Comparison of ENCODE assay signal across 7 mouse cellular contexts in the genomic region with DNA sequence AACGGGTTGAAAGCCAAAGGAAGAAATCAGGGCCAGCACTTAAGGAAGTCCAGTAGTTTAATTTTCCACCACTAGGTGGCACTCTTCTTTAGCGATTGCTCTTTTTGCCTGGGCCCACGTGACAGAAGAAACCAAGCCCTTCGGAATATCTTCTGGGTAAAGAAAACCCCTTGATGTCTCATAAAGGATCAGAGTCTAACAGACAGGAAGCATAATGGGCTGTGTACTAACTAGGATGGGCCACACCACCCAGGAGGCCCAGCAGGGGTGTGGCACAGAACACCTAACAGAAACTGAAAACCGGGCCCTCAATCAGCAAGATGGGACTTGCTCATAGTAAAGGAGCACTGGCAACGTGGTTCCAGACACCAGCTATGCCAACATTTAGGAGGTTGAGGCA. TPM values are rescaled to one million over a fixed set of nuclear protein-coding genes. Genes with fewer than 3 reads are reported as not detected.
DNase-seq lines count a peak whose midpoint lies in the region; ATAC-seq and TF ChIP-seq lines count a peak whose summit lies in the region.

No protein-coding gene starts in this region.

- peak overlapping the region; percentile 33 for H3K4me2 ChIP-seq in embryonic facial prominence, embryonic 14.5 days (ENCODE audit: low read depth, low read length)
- H3K4me2 ChIP-seq in lung, embryonic 16.5 days (ENCODE audit: low read depth, low read length), result peak overlapping the region; percentile 35

- peak; percentile 56 for DNase-seq in ES-E14 (ENCODE audit: low read depth, low spot score)
- peak; percentile 74 for DNase-seq in adrenal gland, postnatal 14 days
- DNase-seq in embryonic facial prominence, embryonic 14.5 days (ENCODE audit: low spot score), result peak; percentile 93
- DNase-seq in heart, postnatal 4 days, result peak; percentile 69
- peak; percentile 25 to 46 for DNase-seq in layer of hippocampus, adult 8-10 months (ENCODE audit: low spot score in 2 of 2)
- peak; percentile 87 for DNase-seq in retina, postnatal 1 day

- H3K27ac ChIP-seq in ES-E14 (ENCODE audit: insufficient read depth, low read depth, low read length, poor library complexity, severe bottlenecking), result no peak overlapping the region
- H3K27ac ChIP-seq in embryonic facial prominence, embryonic 14.5 days (replicated peaks; ENCODE audit: low read depth, low read length), result no peak overlapping the region
- no peak overlapping the region for H3K27ac ChIP-seq in lung, embryonic 16.5 days (ENCODE audit: low read length)

- in situ Hi-C loops in ES-E14 (cut with MboI; ENCODE audit: low sequenced_read_pairs in 2 of 2, unreplicated experiment in 2 of 2), result no loop called here

- no peaks in the 10 kb centered on the region for H3K9me3 ChIP-seq in ES-E14 (ENCODE audit: control insufficient read depth, insufficient read depth, low read depth, low read length)
- H3K9me3 ChIP-seq in embryonic facial prominence, embryonic 14.5 days (ENCODE audit: control insufficient read depth, low read length), result no peaks in the 10 kb centered on the region
- no peaks in the 10 kb centered on the region for H3K9me3 ChIP-seq in lung, embryonic 16.5 days (ENCODE audit: control insufficient read depth, low read length)

- peak; percentile 79 for ATAC-seq in embryonic facial prominence, embryonic 14.5 days (ENCODE audit: low read depth)
- peak; percentile 47 for ATAC-seq in lung, embryonic 16.5 days (ENCODE audit: low read depth)

- H3K9ac ChIP-seq in ES-E14 (ENCODE audit: insufficient read depth, low read depth, low read length, poor library complexity, severe bottlenecking), result no peak overlapping the region; the same call in 1 of the 2 replicates
- H3K9ac ChIP-seq in embryonic facial prominence, embryonic 14.5 days (ENCODE audit: low read depth, low read length), result 0 out of 2 replicates have a peak overlapping the region, but pooled peaks have one; percentile 31
- peak overlapping the region; percentile 39; the same call in 1 of the 2 replicates for H3K9ac ChIP-seq in lung, embryonic 16.5 days (ENCODE audit: low read length)

- H3K4me3 ChIP-seq in ES-E14 (ENCODE audit: insufficient read depth in 1 of 2, low read depth in 1 of 2, low read length in 2 of 2, poor library complexity in 1 of 2, severe bottlenecking in 1 of 2), result no peak overlapping the region
- H3K4me3 ChIP-seq in embryonic facial prominence, embryonic 14.5 days (ENCODE audit: low read depth, low read length), result no peak overlapping the region
- no peak overlapping the region for H3K4me3 ChIP-seq in lung, embryonic 16.5 days (ENCODE audit: low read length)

- no peaks in the 10 kb centered on the region for H3K27me3 ChIP-seq in embryonic facial prominence, embryonic 14.5 days (replicated peaks; ENCODE audit: control insufficient read depth, insufficient read depth, low read length)
- no peaks in the 10 kb centered on the region for H3K27me3 ChIP-seq in lung, embryonic 16.5 days (ENCODE audit: control insufficient read depth, insufficient read depth, low read depth, low read length)

- peaks cover 44% of the 10 kb centered on the region for H3K36me3 ChIP-seq in ES-E14 (ENCODE audit: control insufficient read depth, insufficient read depth, low read length, poor library complexity, severe bottlenecking)
- peaks cover 10% of the 10 kb centered on the region for H3K36me3 ChIP-seq in embryonic facial prominence, embryonic 14.5 days (ENCODE audit: control insufficient read depth, insufficient read depth, low read length)
- H3K36me3 ChIP-seq in lung, embryonic 16.5 days (ENCODE audit: control insufficient read depth, insufficient read depth, low read length), result no peaks in the 10 kb centered on the region; the same call in 1 of the 2 replicates

- H3K4me1 ChIP-seq in ES-E14 (ENCODE audit: control insufficient read depth in 2 of 2, insufficient read depth in 2 of 2, low read length in 2 of 2, poor library complexity in 1 of 2), result peaks cover 2 to 4% of the 10 kb centered on the region in 2 experiments; a peak in 2 of 4 replicates
- H3K4me1 ChIP-seq in embryonic facial prominence, embryonic 14.5 days (ENCODE audit: control insufficient read depth, insufficient read depth, low read length), result 0 out of 2 replicates have a peak, but pooled peaks cover 3% of the 10 kb centered on the region
- peaks cover 2% of the 10 kb centered on the region; the same call in 1 of the 2 replicates for H3K4me1 ChIP-seq in lung, embryonic 16.5 days (replicated peaks; ENCODE audit: control insufficient read depth, insufficient read depth, low read length)

- WGBS in embryonic facial prominence, embryonic 14.5 days, result 22% methylated on average over 6 of the region's 6 CpGs
- 23% methylated on average over 6 of the region's 6 CpGs for WGBS in lung, embryonic 16.5 days

TF ChIP-seq in ES-E14, 5 proteins besides CTCF, POLR2A, EP300 and RAD21:
- no peak for TF ChIP-seq ZNF384 (IDR thresholded peaks at IDR 0.05; ENCODE audit: low read depth, low read length)
- TF ChIP-seq ZC3H11A (IDR thresholded peaks at IDR 0.05; ENCODE audit: borderline replicate concordance, low read depth, low read length), result no peak
- no peak for TF ChIP-seq CHD2 (IDR thresholded peaks at IDR 0.05; ENCODE audit: low read depth, low read length)
- TF ChIP-seq HCFC1 (IDR thresholded peaks at IDR 0.05; ENCODE audit: borderline replicate concordance, insufficient read depth, low read length), result no peak
- TF ChIP-seq MAFK (IDR thresholded peaks at IDR 0.05; ENCODE audit: insufficient read depth, low read depth, low read length), result no peak

RNA-seq across cellular contexts. Expression of a gene that starts 34.0 kb away (rescaled TPM):
- 155 and 204 TPM in 2 replicates for total RNA-seq in ES-E14 (2012; rRNA removed)
- total RNA-seq in adrenal gland, postnatal 14 days (2021), result 123 and 126 TPM in 2 replicates
- 16.7 and 17.7 TPM in 2 replicates for polyA plus RNA-seq in embryonic facial prominence, embryonic 14.5 days (2014; fragmentation: Nextera tagmentation; extraction: Ambion mirVana)
- 10 to 100 TPM; 86.8 to 96.6 TPM for total RNA-seq in heart, postnatal 4 days (2021)
- total RNA-seq in layer of hippocampus, adult 8-10 months (2022), result 10 to 100 TPM in 2 of 4 experiments, 1 to 10 TPM in 2; 5.6 to 14.4 (median 9.6) TPM
- polyA plus RNA-seq in lung, embryonic 16.5 days (2015; fragmentation: Nextera tagmentation; extraction: Ambion mirVana), result 12.7 and 16.7 TPM in 2 replicates

RNA-seq across cellular contexts. Expression of a gene that starts 35.1 kb away (rescaled TPM):
- total RNA-seq in ES-E14 (2012; rRNA removed), result 83.0 and 103 TPM in 2 replicates
- total RNA-seq in adrenal gland, postnatal 14 days (2021), result 39.5 and 42.3 TPM in 2 replicates
- polyA plus RNA-seq in embryonic facial prominence, embryonic 14.5 days (2014; fragmentation: Nextera tagmentation; extraction: Ambion mirVana), result 94.7 and 96.9 TPM in 2 replicates
- 10 to 100 TPM; 47.0 to 47.2 TPM for total RNA-seq in heart, postnatal 4 days (2021)
- 10 to 100 TPM; 34.6 to 40.3 (median 37.5) TPM for total RNA-seq in layer of hippocampus, adult 8-10 months (2022)
- 101 and 115 TPM in 2 replicates for polyA plus RNA-seq in lung, embryonic 16.5 days (2015; fragmentation: Nextera tagmentation; extraction: Ambion mirVana)

Comparison
In these comparisons a context has a peak if more than half of its experiments do, and no peak if none do; other contexts are left out.
1. DNase-seq: peak in every context shown above with its lines; median percentile 93 in embryonic facial prominence, embryonic 14.5 days; 87 in retina, postnatal 1 day; 74 in adrenal gland, postnatal 14 days; 69 in heart, postnatal 4 days; 56 in ES-E14; 36 in layer of hippocampus, adult 8-10 months.